Mouse (Mus musculus) forebrain, embryonic 11.5 days (tissue): ENCODE measurements at regions not wholly inside any gene's neighbourhood (a gene's known extent, or its start where the extent isn't known, plus 50 kb on each side); places are given as distances from the start of the nearest gene placed in this dataset.

Experiments
- ATAC-seq: fragments of 200-750 bp; cut with Nextera tagmentation; replicated peaks from 2 replicates; pipeline ENCODE4 v1.8.0; 2017; ENCODE audit warnings: moderate TSS enrichment; ENCODE audit not compliant: low FRiP score
- DNase-seq: peaks from one replicate; pipeline ENCODE4 v3.0.0-alpha.2; 2017; ENCODE audit warnings: low spot score
- H3K27ac ChIP-seq: fragments of 300-500 bp; sonication (generic); 2 replicates; pipeline ENCODE4 v1.5.1; 2014; ENCODE audit warnings: low read depth, low read length
- H3K27me3 ChIP-seq: fragments of 300-500 bp; sonication (generic); 2 replicates; pipeline ENCODE4 v1.6.1; 2014; ENCODE audit warnings: mild to moderate bottlenecking, low read length, mixed read lengths; ENCODE audit not compliant: control insufficient read depth, insufficient read depth
- H3K36me3 ChIP-seq: fragments of 300-500 bp; sonication (generic); 2 replicates; pipeline ENCODE4 v1.6.1; 2014; ENCODE audit warnings: mild to moderate bottlenecking, low read length, moderate library complexity, mixed read lengths; ENCODE audit not compliant: control insufficient read depth, insufficient read depth
- H3K4me1 ChIP-seq: fragments of 300-500 bp; sonication (generic); replicated peaks from 2 replicates; pipeline ENCODE4 v1.6.1; 2014; ENCODE audit warnings: low read length, mixed read lengths; ENCODE audit not compliant: control insufficient read depth, insufficient read depth
- H3K4me2 ChIP-seq: fragments of 300-500 bp; sonication (generic); 2 replicates; pipeline ENCODE4 v1.6.1; 2014; ENCODE audit warnings: low read depth, mild to moderate bottlenecking, low read length, moderate library complexity, mixed read lengths; ENCODE audit not compliant: severe bottlenecking
- H3K4me3 ChIP-seq: fragments of 300-500 bp; sonication (generic); 2 replicates; pipeline ENCODE4 v1.5.1; 2014; ENCODE audit warnings: low read depth, low read length
- H3K9ac ChIP-seq: fragments of 300-500 bp; sonication (generic); 2 replicates; pipeline ENCODE4 v1.6.1; 2014; ENCODE audit warnings: low read length
- H3K9me3 ChIP-seq: fragments of 300-500 bp; sonication (generic); 2 replicates; pipeline ENCODE4 v1.6.1; 2016; ENCODE audit warnings: low read length, mixed read lengths; ENCODE audit not compliant: control insufficient read depth
- WGBS: fragments of 180-500 bp; shearing (Covaris S2); extraction: QIAGEN DNeasy Blood & Tissue Kit; methylation state at CpG from one replicate; pipeline ENCODE4 v1.1.7; 2014; 5-methylcytosine and 5-hydroxymethylcytosine counted together

DNA sequence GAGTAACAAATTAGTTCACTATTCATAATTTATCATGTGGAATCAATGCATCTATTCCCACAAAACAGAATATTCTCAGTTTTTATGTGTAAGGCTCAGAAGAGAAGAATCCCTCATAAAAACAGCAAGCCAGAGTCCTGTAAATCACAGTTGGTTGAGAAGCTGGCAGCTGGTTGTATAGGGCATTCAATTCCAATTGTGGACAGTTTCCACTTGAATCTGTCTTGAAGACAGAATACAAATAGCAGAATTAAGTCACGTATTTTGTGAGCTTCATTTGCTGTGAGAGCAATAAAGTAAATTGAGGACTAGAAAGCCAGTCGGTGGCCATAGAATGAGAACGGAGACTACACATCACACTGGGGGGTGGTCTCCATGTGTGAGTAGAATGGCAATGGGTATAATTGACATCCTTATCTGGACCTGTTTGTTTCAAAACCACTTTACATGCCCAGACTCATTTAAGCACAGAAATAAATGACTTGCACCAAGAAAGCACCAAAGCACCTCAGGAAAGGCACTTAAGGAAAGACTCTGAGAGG lies 63.4 kb upstream of the Adcy2 start:
- no peak for ATAC-seq
- no peaks in the 10 kb centered on the region for H3K4me1 ChIP-seq
- H3K27me3 ChIP-seq, result no peaks in the 10 kb centered on the region
- no peaks in the 10 kb centered on the region for H3K36me3 ChIP-seq
- H3K9me3 ChIP-seq, result no peaks in the 10 kb centered on the region
- H3K4me2 ChIP-seq, result no peak overlapping the region
- no peak overlapping the region for H3K27ac ChIP-seq
- 75% methylated on average over 3 of the region's 3 CpGs for WGBS
- no peak overlapping the region for H3K4me3 ChIP-seq
- no peak overlapping the region for H3K9ac ChIP-seq
- no peak for DNase-seq

- H3K9ac ChIP-seq, result no peak overlapping the region
- H3K4me2 ChIP-seq, result no peak overlapping the region
- H3K4me1 ChIP-seq, result no peaks in the 10 kb centered on the region
- no peak for DNase-seq
- no peaks in the 10 kb centered on the region for H3K9me3 ChIP-seq
- H3K36me3 ChIP-seq, result no peaks in the 10 kb centered on the region
- no peak overlapping the region for H3K27ac ChIP-seq
- 94% methylated on average over 3 of the region's 3 CpGs for WGBS
- H3K4me3 ChIP-seq, result no peak overlapping the region
- no peak for ATAC-seq
- no peaks in the 10 kb centered on the region for H3K27me3 ChIP-seq
These were observed 62.1 kb upstream of the Adcy2 start for GRCm38 (mm10) chr13:69061436-69061835.
